Mouse (Mus musculus) forebrain, postnatal 0 days (tissue): ENCODE results near the gene Lect2. TPM values are rescaled to one million over a fixed set of nuclear protein-coding genes. Genes with fewer than 3 reads are reported as not detected.

ENCODE experiments used
- ATAC-seq: fragments of 200-750 bp; cut with Nextera tagmentation; 2 replicates; pipeline ENCODE4 v1.8.0; 2017; ENCODE audit warnings: mild to moderate bottlenecking, moderate library complexity
- DNase-seq: peaks from one replicate; pipeline ENCODE4 v3.0.0-alpha.2; 2015
- H3K27ac ChIP-seq: fragments of 300-500 bp; sonication (generic); 2 replicates; pipeline ENCODE4 v1.5.1; 2014; ENCODE audit warnings: low read depth, mild to moderate bottlenecking, antibody characterized with exemption, low read length, moderate library complexity, mixed read lengths
- H3K27me3 ChIP-seq: fragments of 300-500 bp; sonication (generic); 2 replicates; pipeline ENCODE4 v1.6.1; 2014; ENCODE audit warnings: mild to moderate bottlenecking, low read length, mixed read lengths; ENCODE audit not compliant: insufficient read depth
- H3K36me3 ChIP-seq: fragments of 300-500 bp; sonication (generic); 2 replicates; pipeline ENCODE4 v1.6.1; 2014; ENCODE audit warnings: mild to moderate bottlenecking, moderate library complexity; ENCODE audit not compliant: insufficient read depth
- H3K4me1 ChIP-seq: fragments of 300-500 bp; sonication (generic); 2 replicates; pipeline ENCODE4 v1.6.1; 2014; ENCODE audit warnings: antibody characterized with exemption; ENCODE audit not compliant: insufficient read depth
- H3K4me2 ChIP-seq: fragments of 300-500 bp; sonication (generic); 2 replicates; pipeline ENCODE4 v1.6.1; 2014; ENCODE audit warnings: low read depth, mild to moderate bottlenecking, moderate library complexity
- H3K4me3 ChIP-seq: fragments of 300-500 bp; sonication (generic); 2 replicates; pipeline ENCODE4 v1.5.1; 2014; ENCODE audit warnings: low read depth, low read length, mixed read lengths
- H3K9ac ChIP-seq: fragments of 300-500 bp; sonication (generic); 2 replicates; pipeline ENCODE4 v1.6.1; 2014; ENCODE audit warnings: mild to moderate bottlenecking
- H3K9me3 ChIP-seq: fragments of 300-500 bp; sonication (generic); 2 replicates; pipeline ENCODE4 v1.6.1; 2016; ENCODE audit warnings: low read length
- CTCF ChIP-seq: sonication (generic); IDR thresholded peaks from 2 replicates; pipeline ENCODE4 v1.5.1; 2016; ENCODE audit warnings: antibody characterized with exemption, control low read depth, low read depth
- WGBS: fragments of 180-500 bp; shearing (Covaris S2); extraction: QIAGEN DNeasy Blood & Tissue Kit; methylation state at CpG from one replicate; pipeline ENCODE4 v1.1.7; 2014; 5-methylcytosine and 5-hydroxymethylcytosine counted together
- polyA plus RNA-seq: library from polyadenylated mRNA; unstranded; fragments of >200 nt; fragmentation: Nextera tagmentation; extraction: Ambion mirVana; gene quantifications from 2 replicates; pipeline ENCODE4 v1.2.1, GENCODE M21; 2015
- total RNA-seq: library from RNA; depleted of rRNA; stranded (reverse); fragments of >200 nt; gene quantifications from 2 replicates; pipeline ENCODE4 v1.2.3, GENCODE M21; 2014

The Lect2 gene
- total and polyA plus RNA-seq, 2 experiments from 2014 or later, result not detected

GRCm38 (mm10) chr13:56550574-56550973, 2.3 kb upstream of the Lect2 start:
- WGBS, result 27% methylated on average over 1 of the region's 1 CpGs
- Histone ChIP-seq H3K4me1 (no peaks in the 10 kb centered on the region), H3K4me2 (no peak overlapping the region), H3K9ac (no peak overlapping the region), H3K4me3 (no peak overlapping the region), H3K27me3 (no peaks in the 10 kb centered on the region), H3K27ac (no peak overlapping the region), H3K9me3 (no peaks in the 10 kb centered on the region), H3K36me3 (no peaks in the 10 kb centered on the region)
- no peak for TF ChIP-seq CTCF
- ATAC-seq (no peak), DNase-seq (no peak)

- Histone ChIP-seq H3K36me3 (no peaks in the 10 kb centered on the region), H3K4me1 (no peaks in the 10 kb centered on the region), H3K9me3 (no peaks in the 10 kb centered on the region), H3K27me3 (no peaks in the 10 kb centered on the region), H3K27ac (no peak overlapping the region), H3K9ac (no peak overlapping the region), H3K4me3 (no peak overlapping the region), H3K4me2 (no peak overlapping the region)
- DNase-seq (no peak), ATAC-seq (no peak)
- TF ChIP-seq CTCF, result no peak
- 70% methylated on average over 4 of the region's 4 CpGs for WGBS
Measured at GRCm38 (mm10) chr13:56549364-56549763, 1.1 kb upstream of the Lect2 start.

- 41% methylated on average over 3 of the region's 3 CpGs for WGBS
- Histone ChIP-seq H3K4me2 (no peak overlapping the region), H3K9me3 (no peaks in the 10 kb centered on the region), H3K27ac (no peak overlapping the region), H3K4me3 (no peak overlapping the region), H3K4me1 (no peaks in the 10 kb centered on the region), H3K36me3 (no peaks in the 10 kb centered on the region), H3K9ac (no peak overlapping the region), H3K27me3 (no peaks in the 10 kb centered on the region)
- DNase-seq, result no peak
- ATAC-seq, result no peak
- no peak for TF ChIP-seq CTCF
Measured at GRCm38 (mm10) chr13:56544956-56545355, 3.3 kb downstream of the Lect2 start.

GRCm38 (mm10) chr13:56543805-56544204, 4.5 kb downstream of the Lect2 start:
- no peak overlapping the region for H3K27ac ChIP-seq

DNA sequence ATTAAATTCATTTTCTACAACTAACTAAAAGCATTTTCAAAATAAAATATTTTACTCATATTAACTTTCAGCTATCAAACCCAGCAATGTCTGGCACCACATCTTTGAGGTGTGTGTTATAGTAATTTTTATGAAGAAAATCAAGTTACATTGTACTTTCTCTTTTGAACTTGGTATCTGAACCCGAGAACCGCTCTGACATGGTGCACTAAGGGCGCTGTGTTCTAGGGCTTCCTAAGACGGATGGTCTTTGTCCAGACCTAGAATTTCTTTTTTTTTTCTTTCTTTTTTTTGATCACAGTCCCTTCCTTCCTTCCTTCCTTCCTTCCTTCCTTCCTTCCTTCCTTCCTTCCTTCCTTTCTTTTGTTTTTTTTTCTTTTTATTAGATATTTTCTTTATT, 8.5 kb downstream of the Lect2 start:
- H3K4me2 ChIP-seq, result no peak overlapping the region
- H3K27me3 ChIP-seq, result no peaks in the 10 kb centered on the region
- TF ChIP-seq CTCF, result no peak
- peaks cover 1% of the 10 kb centered on the region; the same call in 1 of the 2 replicates for H3K9me3 ChIP-seq
- no peak overlapping the region for H3K9ac ChIP-seq
- H3K27ac ChIP-seq, result no peak overlapping the region
- no peak for ATAC-seq
- H3K4me3 ChIP-seq, result no peak overlapping the region
- H3K4me1 ChIP-seq, result no peaks in the 10 kb centered on the region
- H3K36me3 ChIP-seq, result no peaks in the 10 kb centered on the region
- DNase-seq, result no peak
- WGBS, result 96% methylated on average over 4 of the region's 4 CpGs

More at GRCm38 (mm10) chr13:56543805-56544204, 4.5 kb downstream of the Lect2 start:
- Histone ChIP-seq H3K4me1 (no peaks in the 10 kb centered on the region), H3K9ac (no peak overlapping the region), H3K4me3 (no peak overlapping the region), H3K4me2 (no peak overlapping the region), H3K36me3 (no peaks in the 10 kb centered on the region), H3K9me3 (no peaks in the 10 kb centered on the region), H3K27me3 (no peaks in the 10 kb centered on the region)
- ATAC-seq (no peak), DNase-seq (no peak)
- TF ChIP-seq CTCF, result no peak
- 65% methylated on average over 9 of the region's 9 CpGs for WGBS

GRCm38 (mm10) chr13:56537026-56537425, 11.3 kb downstream of the Lect2 start:
- DNase-seq (no peak), ATAC-seq (no peak)
- no peak overlapping the region for H3K4me2 ChIP-seq
- no peak overlapping the region for H3K27ac ChIP-seq
- TF ChIP-seq CTCF, result no peak
- H3K4me1 ChIP-seq, result no peaks in the 10 kb centered on the region
- no peak overlapping the region for H3K9ac ChIP-seq
- H3K9me3 ChIP-seq, result peaks cover 5% of the 10 kb centered on the region; the same call in 1 of the 2 replicates
- no peaks in the 10 kb centered on the region for H3K27me3 ChIP-seq
- WGBS, result 86% methylated on average over 12 of the region's 12 CpGs
- no peak overlapping the region for H3K4me3 ChIP-seq
- H3K36me3 ChIP-seq, result no peaks in the 10 kb centered on the region

DNA sequence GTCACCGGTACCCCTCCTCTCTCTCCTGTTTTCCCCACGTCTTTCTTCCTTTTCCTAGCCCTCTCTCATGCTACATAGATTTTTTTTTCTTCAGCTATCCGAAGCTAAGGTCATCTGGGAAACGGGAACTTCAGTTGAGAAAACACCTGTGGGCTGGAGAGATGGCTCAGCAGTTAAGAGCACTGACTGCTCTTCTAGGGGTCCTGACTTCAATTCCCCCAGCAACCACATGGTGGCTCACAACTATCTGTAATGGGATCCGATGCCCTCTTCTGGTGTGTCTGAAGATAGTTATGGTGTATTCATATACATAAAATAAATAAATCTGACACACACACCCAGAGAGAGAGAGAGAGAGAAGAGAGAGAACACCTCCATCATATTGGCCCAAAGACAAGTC, 12.7 kb downstream of the Lect2 start:
- no peak for ATAC-seq
- 76% methylated on average over 5 of the region's 5 CpGs for WGBS
- H3K9me3 ChIP-seq, result peaks cover 5% of the 10 kb centered on the region; the same call in 1 of the 2 replicates

More for the DNA sequence above, 12.7 kb downstream of the Lect2 start:
- H3K36me3 ChIP-seq, result no peaks in the 10 kb centered on the region
- no peak for DNase-seq
- no peak overlapping the region for H3K4me3 ChIP-seq
- no peak overlapping the region for H3K4me2 ChIP-seq
- no peak overlapping the region for H3K27ac ChIP-seq
- peak; percentile 16; the same call in 1 of the 2 replicates for TF ChIP-seq CTCF
- H3K27me3 ChIP-seq, result no peaks in the 10 kb centered on the region
- H3K9ac ChIP-seq, result no peak overlapping the region
- H3K4me1 ChIP-seq, result no peaks in the 10 kb centered on the region
